Mouse (Mus musculus): ENCODE results near the gene Hnrnpr. TPM values are rescaled to one million over a fixed set of nuclear protein-coding genes. Genes with fewer than 3 reads are reported as not detected.

The Hnrnpr gene
- polyA plus RNA-seq, 1 experiment from 2014 or later: 49.4 TPM

DNA sequence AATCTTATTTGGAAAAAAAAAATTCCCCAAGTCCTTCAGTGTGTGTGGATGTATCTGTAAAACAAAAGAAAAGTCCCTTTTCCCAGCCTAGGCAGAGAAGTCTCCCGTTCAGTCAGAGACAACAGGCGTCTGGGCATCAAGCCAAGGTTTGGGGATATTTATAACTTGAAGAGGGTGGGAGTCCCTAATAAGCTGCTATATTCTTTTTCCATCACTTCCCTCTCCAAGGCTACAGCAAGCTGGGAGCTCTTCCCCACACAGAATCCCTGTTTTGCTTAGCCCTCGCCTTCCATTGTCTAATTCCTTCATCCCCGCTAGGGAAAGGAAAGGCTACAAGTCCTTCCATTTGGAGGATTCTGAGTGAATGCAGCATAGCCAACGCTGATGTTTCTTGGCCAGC, 26.3 kb upstream of the Hnrnpr start, which contains the start of gene Zfp46:
Zfp46 (plus strand) TSS at position 229 of the 400 bp plus-strand sequence.
- 56% methylated on average over 5 of the region's 5 CpGs for WGBS (ENCODE audit: insufficient replicate concordance)
- H3K27me3 ChIP-seq: peaks cover 5% of the 10 kb centered on the region; the same call in 1 of the 2 replicates
- peak within 1 kb of the TSS; percentile 69 for H3K4me3 ChIP-seq (replicated peaks)
- H3K27ac ChIP-seq (replicated peaks): peak within 1 kb of the TSS; percentile 86
- no peak for ATAC-seq (ENCODE audit: insufficient read depth)
- H3K36me3 ChIP-seq (replicated peaks): peaks cover 20% of the 10 kb centered on the region
- H3K9ac ChIP-seq: peak within 1 kb of the TSS; percentile 56
- H3K4me1 ChIP-seq (replicated peaks): peaks cover 24% of the 10 kb centered on the region
- peak within 1 kb of the TSS; percentile 87 for H3K4me2 ChIP-seq
- no peaks in the 10 kb centered on the region for H3K9me3 ChIP-seq (replicated peaks)

DNA sequence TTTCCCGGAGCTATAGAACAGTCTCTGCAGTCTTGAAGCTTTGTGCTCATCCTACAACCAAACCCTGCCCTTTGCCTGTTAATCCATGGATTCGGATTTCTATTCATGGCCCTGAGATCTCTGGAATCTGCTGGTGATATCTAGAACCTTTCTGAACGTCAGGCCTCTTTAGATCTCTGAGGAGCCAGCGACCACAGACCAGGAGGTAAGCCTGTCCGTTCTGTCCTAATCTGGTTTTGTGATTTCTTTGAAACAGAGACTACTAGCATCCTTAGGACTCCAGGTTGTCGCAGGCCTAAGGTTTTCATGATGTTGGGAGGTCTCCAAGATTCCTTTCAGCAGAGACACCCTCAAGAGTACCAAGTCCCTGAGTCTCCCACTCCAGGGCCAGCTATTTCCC, 25.9 kb upstream of the Hnrnpr start:
- H3K4me2 ChIP-seq: peak overlapping the region; percentile 87
- no peaks in the 10 kb centered on the region for H3K9me3 ChIP-seq (replicated peaks)
- peak overlapping the region; percentile 69 for H3K4me3 ChIP-seq (replicated peaks)
- peak overlapping the region; percentile 56 for H3K9ac ChIP-seq
- WGBS (ENCODE audit: insufficient replicate concordance): 37% methylated on average over 6 of the region's 6 CpGs
- peaks cover 24% of the 10 kb centered on the region for H3K4me1 ChIP-seq (replicated peaks)
- H3K27me3 ChIP-seq: peaks cover 4% of the 10 kb centered on the region; the same call in 1 of the 2 replicates
- no peak for ATAC-seq (ENCODE audit: insufficient read depth)
- peaks cover 24% of the 10 kb centered on the region for H3K36me3 ChIP-seq (replicated peaks)
- peak overlapping the region; percentile 86 for H3K27ac ChIP-seq (replicated peaks)

DNA sequence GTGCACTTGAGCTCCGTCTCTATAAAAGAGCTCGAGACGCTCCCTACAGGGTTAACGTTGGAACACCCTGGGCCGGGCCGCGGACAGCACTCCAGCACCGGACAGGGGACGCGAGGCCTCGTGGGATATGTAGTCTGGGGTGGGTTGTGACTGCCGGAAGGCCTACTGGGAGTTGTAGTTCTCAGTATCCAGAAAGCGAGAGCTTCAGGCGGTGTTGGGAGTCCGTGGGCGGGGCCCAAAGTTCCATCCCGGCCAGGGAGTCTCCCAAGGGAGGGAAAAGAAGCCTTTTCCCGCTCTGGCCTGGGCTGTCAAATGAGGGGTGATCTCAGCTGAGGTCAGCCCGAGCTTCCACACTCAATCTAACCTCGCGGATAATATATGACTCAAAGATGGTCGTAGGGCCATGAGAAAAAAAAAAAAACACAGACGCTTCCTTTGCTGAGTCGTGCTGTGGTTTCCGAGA, 25.4 kb upstream of the Hnrnpr start:
- Histone ChIP-seq H3K36me3 (replicated peaks) (peaks cover 29% of the 10 kb centered on the region), H3K4me2 (peak overlapping the region; percentile 87), H3K27me3 (peaks cover 4% of the 10 kb centered on the region; the same call in 1 of the 2 replicates), H3K27ac (replicated peaks) (peak overlapping the region; percentile 86), H3K4me3 (replicated peaks) (peak overlapping the region; percentile 69), H3K4me1 (replicated peaks) (peaks cover 24% of the 10 kb centered on the region), H3K9me3 (replicated peaks) (no peaks in the 10 kb centered on the region), H3K9ac (peak overlapping the region; percentile 56)
- WGBS (ENCODE audit: insufficient replicate concordance): under 1% methylated on average over 25 of the region's 25 CpGs
- peak; percentile 91 for ATAC-seq (ENCODE audit: insufficient read depth)

DNA sequence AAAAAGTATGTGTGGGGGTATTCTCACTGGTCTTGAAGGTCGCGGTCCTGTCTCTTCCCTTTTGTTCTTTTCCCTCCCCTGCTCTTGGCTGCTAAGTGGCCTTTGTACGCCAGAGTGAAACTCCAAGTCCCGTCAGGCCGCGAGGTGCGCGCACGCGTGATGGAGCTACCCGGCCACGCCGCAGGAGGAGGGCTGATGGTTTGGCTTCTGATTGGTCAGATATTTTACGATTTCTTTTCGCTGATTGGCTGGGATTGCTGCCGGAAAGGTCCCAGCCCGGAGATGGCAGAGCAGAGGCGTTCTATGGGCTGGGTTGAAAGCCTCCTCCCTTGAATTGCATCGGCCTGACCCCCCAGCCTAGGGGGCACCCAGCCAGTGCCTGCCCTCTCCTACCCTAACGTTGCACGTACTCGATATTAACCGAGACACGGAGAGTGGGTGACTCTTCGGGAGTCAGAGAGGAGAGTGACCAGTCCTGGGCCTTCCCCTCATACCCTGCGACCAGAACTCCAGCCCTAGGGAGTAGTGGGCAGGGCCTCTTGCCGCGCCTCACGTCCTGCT, 24.9 kb upstream of the Hnrnpr start:
- H3K4me2 ChIP-seq: peak overlapping the region; percentile 87
- peaks cover 34% of the 10 kb centered on the region for H3K36me3 ChIP-seq (replicated peaks)
- no peaks in the 10 kb centered on the region for H3K9me3 ChIP-seq (replicated peaks)
- H3K4me3 ChIP-seq (replicated peaks): peak overlapping the region; percentile 69
- H3K9ac ChIP-seq: peak overlapping the region; percentile 67
- H3K27me3 ChIP-seq: peaks cover 4% of the 10 kb centered on the region; the same call in 1 of the 2 replicates
- H3K4me1 ChIP-seq (replicated peaks): peaks cover 24% of the 10 kb centered on the region
- ATAC-seq (ENCODE audit: insufficient read depth): peak; percentile 90
- peak overlapping the region; percentile 86 for H3K27ac ChIP-seq (replicated peaks)
- 0% methylated on average over 29 of the region's 29 CpGs for WGBS (ENCODE audit: insufficient replicate concordance)

DNA sequence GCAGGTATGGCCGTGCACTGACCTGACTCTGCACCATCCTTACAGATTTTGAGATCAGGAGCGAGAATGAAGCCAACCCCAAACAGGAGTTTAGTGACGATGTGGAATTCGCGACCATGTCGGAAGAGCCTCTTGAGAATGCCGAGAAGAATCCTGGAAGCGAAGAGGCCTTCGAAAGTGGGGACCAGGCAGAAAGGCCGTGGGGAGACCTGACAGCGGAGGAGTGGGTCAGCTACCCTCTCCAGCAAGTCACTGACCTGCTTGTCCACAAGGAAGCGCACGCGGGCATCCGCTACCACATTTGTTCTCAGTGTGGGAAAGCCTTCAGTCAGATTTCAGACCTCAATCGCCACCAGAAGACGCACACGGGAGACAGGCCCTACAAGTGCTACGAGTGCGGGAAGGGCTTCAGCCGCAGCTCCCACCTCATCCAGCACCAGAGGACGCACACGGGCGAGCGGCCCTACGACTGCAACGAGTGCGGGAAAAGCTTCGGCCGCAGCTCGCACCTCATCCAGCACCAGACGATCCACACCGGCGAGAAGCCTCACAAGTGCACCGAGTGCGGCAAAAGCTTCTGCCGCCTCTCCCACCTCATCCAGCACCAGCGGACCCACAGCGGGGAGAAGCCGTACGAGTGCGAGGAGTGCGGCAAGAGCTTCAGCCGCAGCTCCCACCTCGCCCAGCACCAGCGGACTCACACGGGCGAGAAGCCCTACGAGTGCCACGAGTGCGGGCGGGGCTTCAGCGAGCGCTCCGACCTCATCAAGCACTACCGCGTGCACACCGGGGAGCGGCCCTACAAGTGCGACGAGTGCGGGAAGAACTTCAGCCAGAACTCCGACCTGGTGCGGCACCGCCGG, 20.6 kb upstream of the Hnrnpr start:
- H3K4me3 ChIP-seq (replicated peaks): no peak overlapping the region
- H3K36me3 ChIP-seq (replicated peaks): peaks cover 58% of the 10 kb centered on the region
- H3K27ac ChIP-seq (replicated peaks): no peak overlapping the region
- peaks cover 13% of the 10 kb centered on the region for H3K4me1 ChIP-seq (replicated peaks)
- H3K27me3 ChIP-seq: no peaks in the 10 kb centered on the region; the same call in 1 of the 2 replicates
- 87% methylated on average over 66 of the region's 66 CpGs for WGBS (ENCODE audit: insufficient replicate concordance)
- ATAC-seq (ENCODE audit: insufficient read depth): no peak
- no peak overlapping the region for H3K9ac ChIP-seq
- H3K9me3 ChIP-seq (replicated peaks): no peaks in the 10 kb centered on the region
- no peak overlapping the region for H3K4me2 ChIP-seq

DNA sequence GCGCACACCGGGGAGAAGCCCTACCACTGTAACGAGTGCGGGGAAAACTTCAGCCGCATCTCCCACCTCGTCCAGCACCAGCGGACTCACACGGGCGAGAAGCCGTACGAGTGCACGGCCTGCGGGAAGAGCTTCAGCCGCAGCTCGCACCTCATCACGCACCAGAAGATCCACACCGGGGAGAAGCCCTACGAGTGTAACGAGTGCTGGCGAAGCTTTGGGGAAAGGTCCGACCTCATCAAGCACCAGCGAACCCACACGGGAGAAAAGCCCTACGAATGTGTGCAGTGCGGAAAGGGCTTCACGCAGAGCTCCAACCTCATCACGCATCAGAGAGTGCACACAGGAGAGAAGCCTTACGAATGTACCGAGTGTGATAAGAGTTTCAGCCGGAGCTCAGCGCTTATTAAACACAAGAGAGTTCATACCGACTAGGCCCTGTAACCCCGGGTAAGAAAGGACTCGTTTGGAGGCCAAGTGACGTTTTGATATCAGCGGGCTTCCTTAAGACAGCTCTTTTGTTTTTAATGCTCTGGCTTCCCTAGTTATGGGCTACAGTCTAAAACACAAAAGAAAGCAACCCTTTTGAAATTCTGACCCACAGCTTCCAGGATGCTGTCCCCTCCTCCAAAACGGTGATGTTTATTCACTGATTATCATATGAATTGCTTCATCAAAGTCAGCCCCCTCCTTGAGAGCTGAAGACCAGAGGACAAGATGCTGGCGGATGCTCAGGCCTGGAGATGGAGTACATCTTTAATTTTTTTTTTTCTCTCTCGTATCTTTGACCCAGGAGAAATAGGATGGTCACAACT, 19.8 kb upstream of the Hnrnpr start:
- Histone ChIP-seq H3K4me3 (replicated peaks) (no peak overlapping the region), H3K9ac (no peak overlapping the region), H3K27ac (replicated peaks) (no peak overlapping the region), H3K36me3 (replicated peaks) (peaks cover 58% of the 10 kb centered on the region), H3K4me1 (replicated peaks) (peaks cover 13% of the 10 kb centered on the region), H3K9me3 (replicated peaks) (no peaks in the 10 kb centered on the region), H3K27me3 (no peaks in the 10 kb centered on the region; the same call in 1 of the 2 replicates), H3K4me2 (no peak overlapping the region)
- 85% methylated on average over 39 of the region's 39 CpGs for WGBS (ENCODE audit: insufficient replicate concordance)
- no peak for ATAC-seq (ENCODE audit: insufficient read depth)

DNA sequence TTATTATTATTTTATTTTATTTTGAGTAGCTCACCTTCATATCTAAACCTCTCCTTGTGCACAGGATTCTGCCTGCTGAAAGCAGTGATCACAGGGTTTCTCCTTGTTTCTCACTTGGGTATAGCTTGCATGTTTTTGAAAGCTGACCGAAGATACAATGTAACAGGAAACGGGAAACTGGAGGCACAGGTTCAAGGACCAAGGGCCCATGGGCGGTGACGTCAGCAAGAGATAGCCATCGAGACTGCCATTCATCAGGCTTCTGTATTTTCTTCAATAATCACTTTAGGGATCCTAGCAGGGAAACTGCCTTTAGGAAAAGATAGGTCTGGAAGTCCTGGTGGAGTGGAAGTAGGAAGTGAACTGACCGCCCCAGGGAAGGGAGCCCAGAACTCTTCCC, 19.1 kb upstream of the Hnrnpr start:
- no peak overlapping the region for H3K27ac ChIP-seq (replicated peaks)
- H3K27me3 ChIP-seq: no peaks in the 10 kb centered on the region; the same call in 1 of the 2 replicates
- ATAC-seq (ENCODE audit: insufficient read depth): no peak
- 84% methylated on average over 6 of the region's 6 CpGs for WGBS (ENCODE audit: insufficient replicate concordance)
- H3K36me3 ChIP-seq (replicated peaks): peaks cover 58% of the 10 kb centered on the region
- H3K4me1 ChIP-seq (replicated peaks): peaks cover 8% of the 10 kb centered on the region
- H3K9me3 ChIP-seq (replicated peaks): no peaks in the 10 kb centered on the region
- H3K4me3 ChIP-seq (replicated peaks): no peak overlapping the region
- no peak overlapping the region for H3K4me2 ChIP-seq
- H3K9ac ChIP-seq: no peak overlapping the region

DNA sequence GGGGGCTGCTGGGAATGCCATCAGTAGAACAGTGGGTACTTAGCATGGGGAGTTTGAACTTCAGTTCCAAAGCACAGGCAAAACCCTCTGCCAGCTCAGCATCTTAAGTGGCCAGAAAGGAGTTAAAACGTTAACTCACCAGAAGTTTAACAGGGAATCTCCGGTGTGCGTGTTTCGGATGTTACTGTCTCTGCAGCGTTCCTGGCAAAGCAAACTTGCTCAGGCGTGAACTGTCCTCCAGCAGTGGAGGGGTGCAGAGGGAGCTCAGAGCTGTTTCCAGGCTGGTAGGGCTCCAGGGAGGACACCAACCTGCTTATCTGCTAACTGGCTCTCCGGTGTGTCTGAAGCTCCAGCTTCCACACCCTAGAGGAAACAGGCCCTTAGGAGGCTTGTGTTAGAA, 14.8 kb upstream of the Hnrnpr start:
- H3K4me2 ChIP-seq: no peak overlapping the region
- H3K4me1 ChIP-seq (replicated peaks): no peaks in the 10 kb centered on the region
- H3K4me3 ChIP-seq (replicated peaks): no peak overlapping the region
- H3K9me3 ChIP-seq (replicated peaks): peaks cover 5% of the 10 kb centered on the region; the same call in 1 of the 2 replicates
- no peak for ATAC-seq (ENCODE audit: insufficient read depth)
- H3K27me3 ChIP-seq: peaks cover 21% of the 10 kb centered on the region
- H3K9ac ChIP-seq: no peak overlapping the region
- no peak overlapping the region for H3K27ac ChIP-seq (replicated peaks)
- 68% methylated on average over 7 of the region's 7 CpGs for WGBS (ENCODE audit: insufficient replicate concordance)
- peaks cover 23% of the 10 kb centered on the region for H3K36me3 ChIP-seq (replicated peaks)

DNA sequence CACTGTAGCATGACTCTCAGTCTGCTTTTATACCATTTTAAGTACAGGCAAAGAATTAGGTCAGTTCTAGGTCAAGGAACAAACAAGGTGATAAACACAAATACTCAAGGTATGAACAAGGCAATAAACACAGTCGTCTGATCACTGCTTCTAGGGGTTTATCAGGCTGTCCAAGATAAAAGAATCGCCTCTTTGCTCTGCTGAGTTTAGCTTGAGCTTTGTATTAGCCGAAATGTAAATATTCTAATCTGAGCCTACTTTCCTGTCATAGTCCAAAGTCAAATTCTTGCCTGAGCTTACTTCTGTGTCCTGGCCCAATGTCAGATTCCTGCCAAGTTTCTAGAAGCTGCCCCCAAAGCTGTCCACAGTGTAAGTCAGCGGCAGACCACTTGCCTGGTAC, 8.3 kb upstream of the Hnrnpr start:
- whole genome bisulfite sequencing (ENCODE audit: insufficient replicate concordance): 39% methylated on average over 4 of the region's 4 CpGs
- no peak overlapping the region for H3K4me2 ChIP-seq
- no peaks in the 10 kb centered on the region for H3K36me3 ChIP-seq (replicated peaks)
- H3K27me3 ChIP-seq: peaks cover 35% of the 10 kb centered on the region
- H3K4me3 ChIP-seq (replicated peaks): no peak overlapping the region
- peaks cover 3% of the 10 kb centered on the region; the same call in 1 of the 2 replicates for H3K4me1 ChIP-seq (replicated peaks)
- no peak overlapping the region for H3K27ac ChIP-seq (replicated peaks)
- peaks cover 5% of the 10 kb centered on the region; the same call in 1 of the 2 replicates for H3K9me3 ChIP-seq (replicated peaks)
- no peak overlapping the region for H3K9ac ChIP-seq
- ATAC-seq (ENCODE audit: insufficient read depth): no peak

DNA sequence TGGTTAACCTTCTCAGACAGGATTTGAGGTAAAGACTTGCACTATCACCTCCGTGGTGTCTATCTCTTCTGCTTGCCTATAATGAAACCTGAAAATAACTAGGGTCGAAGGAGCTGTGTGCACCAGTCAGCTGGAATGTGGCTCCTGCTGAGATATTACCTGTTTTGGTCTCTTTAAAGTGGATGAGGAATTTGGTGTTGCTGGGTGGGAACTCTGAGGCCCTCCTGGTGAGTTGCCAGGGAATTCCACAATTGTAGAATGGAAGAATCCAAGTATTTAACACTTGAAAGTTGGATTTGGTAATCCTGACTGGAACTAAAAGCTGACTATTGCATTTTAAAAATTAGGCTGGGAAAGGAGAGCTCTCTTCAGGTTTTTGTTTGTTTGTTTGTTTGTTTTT, 6.6 kb upstream of the Hnrnpr start:
- Histone ChIP-seq H3K27ac (replicated peaks) (no peak overlapping the region), H3K27me3 (peaks cover 24% of the 10 kb centered on the region), H3K4me3 (replicated peaks) (no peak overlapping the region), H3K9me3 (replicated peaks) (peaks cover 5% of the 10 kb centered on the region; the same call in 1 of the 2 replicates), H3K4me2 (no peak overlapping the region), H3K9ac (no peak overlapping the region), H3K4me1 (replicated peaks) (peaks cover 10% of the 10 kb centered on the region), H3K36me3 (replicated peaks) (no peaks in the 10 kb centered on the region)
- no peak for ATAC-seq (ENCODE audit: insufficient read depth)
- WGBS (ENCODE audit: insufficient replicate concordance): 41% methylated on average over 2 of the region's 2 CpGs

Measured in liver, embryonic 15.5 days (tissue).